Mouse (Mus musculus) heart, embryonic 15.5 days (tissue): ENCODE results near the gene Zyg11b. TPM values are rescaled to one million over a fixed set of nuclear protein-coding genes. Genes with fewer than 3 reads are reported as not detected.
A peak's percentile ranks its signal among the peaks of the same experiment; 100 is the strongest.

Source experiments
- ATAC-seq: fragments of 200-750 bp; cut with Nextera tagmentation; replicated peaks from 2 replicates; pipeline ENCODE4 v1.8.0; 2017; ENCODE audit warnings: low read depth, moderate TSS enrichment; ENCODE audit not compliant: insufficient number of reproducible peaks, insufficient read depth, low FRiP score
- H3K27ac ChIP-seq: fragments of 300-500 bp; sonication (generic); 2 replicates; pipeline ENCODE4 v1.5.1; 2015; ENCODE audit warnings: mild to moderate bottlenecking, inconsistent platforms
- H3K27me3 ChIP-seq: fragments of 300-500 bp; sonication (generic); 2 replicates; pipeline ENCODE4 v1.6.1; 2015; ENCODE audit warnings: inconsistent platforms
- H3K36me3 ChIP-seq: fragments of 300-500 bp; sonication (generic); 2 replicates; pipeline ENCODE4 v1.6.1; 2015; ENCODE audit warnings: mild to moderate bottlenecking, inconsistent platforms
- H3K4me1 ChIP-seq: fragments of 300-500 bp; sonication (generic); replicated peaks from 2 replicates; pipeline ENCODE4 v1.6.1; 2015; ENCODE audit warnings: inconsistent platforms
- H3K4me2 ChIP-seq: fragments of 300-500 bp; sonication (generic); 2 replicates; pipeline ENCODE4 v1.6.1; 2015; ENCODE audit warnings: inconsistent platforms, mild to moderate bottlenecking, moderate library complexity
- H3K4me3 ChIP-seq: fragments of 300-500 bp; sonication (generic); 2 replicates; pipeline ENCODE4 v1.5.1; 2015; ENCODE audit warnings: mild to moderate bottlenecking, inconsistent platforms
- H3K9ac ChIP-seq: fragments of 300-500 bp; sonication (generic); 2 replicates; pipeline ENCODE4 v1.6.1; 2015; ENCODE audit warnings: mild to moderate bottlenecking, inconsistent platforms
- H3K9me3 ChIP-seq: fragments of 300-500 bp; sonication (generic); replicated peaks from 2 replicates; pipeline ENCODE4 v1.6.1; 2016; ENCODE audit warnings: inconsistent platforms
- WGBS: fragments of 180-500 bp; shearing (Covaris S2); methylation state at CpG from one replicate; pipeline ENCODE4 v1.1.7; 2015; ENCODE audit warnings: mixed read lengths; 5-methylcytosine and 5-hydroxymethylcytosine counted together
- polyA plus RNA-seq: library from polyadenylated mRNA; unstranded; fragments of >200 nt; fragmentation: Nextera tagmentation; extraction: Ambion mirVana; gene quantifications from 2 replicates; pipeline ENCODE4 v1.2.1, GENCODE M21; 2015

The Zyg11b gene
- polyA plus RNA-seq, 1 experiment from 2014 or later = 6.7 TPM

DNA sequence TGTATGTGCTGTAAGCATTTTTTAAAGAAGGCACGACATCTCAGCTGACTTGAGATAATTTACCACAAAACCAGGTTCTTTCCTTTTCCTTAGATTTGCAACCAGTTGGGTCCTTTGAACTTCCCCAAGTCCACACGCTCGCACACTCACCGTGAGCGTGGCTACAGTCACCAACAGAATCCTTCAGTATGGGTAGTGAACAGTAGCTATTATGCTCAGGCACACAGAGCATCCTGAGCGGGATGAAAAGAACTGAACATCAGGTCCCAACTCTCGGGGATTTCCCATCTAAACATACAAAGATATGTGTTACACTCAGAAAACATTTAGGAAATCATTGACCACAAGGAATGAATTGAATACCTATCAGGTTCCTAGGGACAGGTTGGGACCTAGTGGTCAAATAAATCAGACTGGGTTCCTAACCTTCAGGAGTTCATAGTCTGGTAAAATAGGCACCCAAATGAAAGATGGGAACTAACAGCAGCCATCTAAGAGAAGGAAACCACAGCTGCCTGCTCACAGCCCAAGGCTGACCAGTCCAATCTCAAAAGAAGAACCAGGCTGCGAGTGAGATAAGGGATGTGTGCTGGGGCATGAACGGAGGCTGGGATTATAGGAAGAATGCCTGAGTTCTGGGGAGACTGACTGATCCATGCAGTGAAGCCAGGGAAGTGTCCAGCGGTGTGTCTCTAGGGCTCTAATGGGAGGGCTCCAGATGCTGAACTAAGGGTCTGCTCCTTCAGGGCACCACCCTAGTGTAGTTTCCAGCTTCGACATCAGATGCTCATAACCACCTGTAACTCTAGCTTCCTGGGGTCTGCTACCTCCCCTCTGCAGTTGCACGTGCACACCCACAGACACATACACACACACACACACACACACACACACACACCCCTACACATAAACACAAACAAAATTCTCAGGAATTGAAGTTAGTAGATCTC, 17.0 kb upstream of the Zyg11b start:
- 72% methylated on average over 12 of the region's 12 CpGs for WGBS
- no peak for ATAC-seq
- H3K27ac ChIP-seq = no peak overlapping the region; the same call in 1 of the 2 replicates
- no peaks in the 10 kb centered on the region for H3K36me3 ChIP-seq
- H3K4me1 ChIP-seq = peaks cover 11% of the 10 kb centered on the region
- no peak overlapping the region for H3K4me2 ChIP-seq
- no peak overlapping the region for H3K4me3 ChIP-seq
- H3K9ac ChIP-seq = no peak overlapping the region
- no peaks in the 10 kb centered on the region for H3K27me3 ChIP-seq
- no peaks in the 10 kb centered on the region for H3K9me3 ChIP-seq

DNA sequence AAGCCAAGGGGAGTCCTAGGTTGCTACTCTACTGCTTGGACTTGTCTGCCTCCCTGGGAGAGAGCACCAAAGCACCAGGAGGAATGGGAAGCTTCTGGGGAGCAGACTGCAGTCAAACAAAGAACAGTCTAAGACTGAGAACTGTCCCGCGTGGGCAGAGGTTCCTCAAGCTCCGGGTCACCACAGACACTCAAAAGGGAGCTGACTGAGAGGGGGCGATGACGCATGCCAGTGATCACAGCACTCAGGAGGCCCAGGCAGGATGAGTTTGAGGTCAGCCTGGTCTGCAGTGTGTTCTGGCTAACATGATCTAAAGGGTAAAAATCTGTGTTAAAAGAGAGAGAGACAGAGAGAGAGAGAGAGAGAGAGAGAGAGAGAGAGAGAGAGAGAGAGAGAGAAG, 13.1 kb upstream of the Zyg11b start:
- Histone ChIP-seq H3K9ac (no peak overlapping the region), H3K4me3 (no peak overlapping the region), H3K4me2 (no peak overlapping the region), H3K27ac (no peak overlapping the region), H3K27me3 (no peaks in the 10 kb centered on the region), H3K4me1 (peaks cover 6% of the 10 kb centered on the region), H3K9me3 (no peaks in the 10 kb centered on the region), H3K36me3 (no peaks in the 10 kb centered on the region)
- WGBS = 35% methylated on average over 5 of the region's 5 CpGs
- ATAC-seq = no peak

DNA sequence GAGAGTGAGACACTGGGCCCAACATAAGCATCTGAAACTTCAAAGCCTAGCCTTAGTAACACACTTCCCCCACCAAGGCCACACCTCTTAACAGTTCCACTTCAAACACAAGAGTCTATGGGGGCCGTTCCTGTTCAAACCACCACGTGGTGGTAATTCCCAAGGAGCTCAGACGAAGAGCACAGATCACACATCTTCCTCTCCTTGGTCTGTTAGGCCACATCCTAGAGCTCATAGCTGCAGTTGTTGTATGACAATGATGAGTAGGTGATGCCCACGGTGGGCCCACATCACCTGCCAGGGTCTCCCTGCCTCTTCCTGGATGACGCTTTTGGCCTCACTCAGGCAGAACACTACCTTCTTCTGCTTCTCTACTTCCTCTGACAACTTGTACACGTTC, 9.8 kb upstream of the Zyg11b start:
- no peak overlapping the region for H3K4me2 ChIP-seq
- ATAC-seq = no peak
- H3K4me3 ChIP-seq = no peak overlapping the region
- no peak overlapping the region for H3K27ac ChIP-seq
- no peaks in the 10 kb centered on the region; the same call in 1 of the 2 replicates for H3K4me1 ChIP-seq
- H3K9me3 ChIP-seq = peaks cover 3% of the 10 kb centered on the region; the same call in 1 of the 2 replicates
- WGBS = 67% methylated on average over 6 of the region's 6 CpGs
- H3K36me3 ChIP-seq = no peaks in the 10 kb centered on the region
- H3K27me3 ChIP-seq = no peaks in the 10 kb centered on the region
- no peak overlapping the region for H3K9ac ChIP-seq

DNA sequence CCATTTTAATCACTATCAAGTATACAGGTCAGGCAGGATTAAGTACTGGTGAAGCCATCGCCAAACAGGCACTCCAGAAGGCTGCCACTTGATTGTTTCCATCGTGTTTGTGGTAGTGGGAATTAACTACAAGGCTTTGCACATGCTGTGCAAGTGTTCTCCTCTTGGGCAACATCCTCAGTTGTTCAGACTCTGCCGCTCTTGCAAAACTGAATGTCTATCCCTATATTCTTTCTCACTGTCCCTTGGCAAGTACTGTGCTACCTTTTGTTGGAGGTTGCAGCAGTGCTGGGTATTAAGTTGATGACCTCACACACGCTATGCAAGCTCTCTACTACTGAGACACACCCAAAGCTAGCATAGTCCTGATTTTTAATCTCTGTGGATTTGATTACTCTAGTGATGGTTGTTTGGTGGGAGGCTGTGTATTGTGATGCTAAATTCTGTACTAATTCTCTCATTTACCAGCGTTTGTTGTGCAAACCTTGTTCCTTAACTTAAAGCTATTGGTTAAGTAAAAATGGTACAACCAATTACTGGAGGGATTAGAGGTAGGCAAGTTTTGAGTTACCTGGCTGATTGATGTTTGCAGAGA, 1.5 kb upstream of the Zyg11b start:
- 72% methylated on average over 5 of the region's 5 CpGs for WGBS

DNA sequence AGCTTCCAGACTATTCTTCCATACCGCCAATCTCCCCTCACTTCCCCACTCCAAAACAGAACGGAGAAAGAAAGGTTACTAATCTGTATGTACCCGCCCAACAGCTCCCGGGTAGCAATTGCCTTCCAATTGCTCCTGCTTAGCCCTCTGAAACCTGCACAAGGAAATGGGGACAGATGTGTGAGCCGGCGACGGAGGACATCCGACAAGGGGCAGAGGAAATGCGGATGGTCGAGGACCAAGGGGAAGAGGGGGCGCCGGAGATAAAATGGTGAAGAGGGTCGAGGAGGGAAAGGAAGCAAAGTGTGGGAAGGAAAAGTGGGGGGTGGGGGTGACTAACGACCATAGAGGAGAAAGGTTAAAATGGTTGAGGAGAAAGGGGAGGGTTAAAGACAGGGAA, 630 bp downstream of the Zyg11b start:
- 0 out of 2 replicates have a peak, but pooled peaks have one; percentile 2 for ATAC-seq

More for the DNA sequence above, 1.5 kb upstream of the Zyg11b start:
- Histone ChIP-seq H3K36me3 (no peaks in the 10 kb centered on the region), H3K9ac (no peak overlapping the region), H3K27ac (no peak overlapping the region), H3K9me3 (peaks cover 3% of the 10 kb centered on the region), H3K4me3 (no peak overlapping the region), H3K4me1 (peaks cover 17% of the 10 kb centered on the region), H3K27me3 (no peaks in the 10 kb centered on the region), H3K4me2 (no peak overlapping the region)
- no peak for ATAC-seq

DNA sequence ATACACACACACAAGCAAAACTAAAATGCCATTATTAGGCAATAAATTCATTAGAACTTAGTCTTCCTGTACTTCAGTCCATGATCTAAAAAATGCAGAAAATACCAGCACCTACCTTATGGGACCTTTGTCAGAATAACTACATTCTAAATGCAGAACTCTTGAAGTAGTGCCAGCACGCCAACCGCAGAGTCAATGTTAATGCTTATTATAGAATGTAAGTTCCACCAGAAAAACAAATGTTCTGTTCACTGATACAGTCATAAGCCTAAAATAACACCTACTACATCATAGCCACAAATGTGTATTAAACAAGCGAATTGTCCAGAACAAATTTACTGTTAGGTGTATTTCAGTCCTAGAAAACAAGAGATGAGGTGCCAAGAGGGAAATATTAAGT, 23.9 kb downstream of the Zyg11b start:
- Histone ChIP-seq H3K36me3 (no peaks in the 10 kb centered on the region), H3K4me2 (no peak overlapping the region), H3K9ac (no peak overlapping the region), H3K9me3 (no peaks in the 10 kb centered on the region), H3K4me3 (no peak overlapping the region), H3K4me1 (no peaks in the 10 kb centered on the region), H3K27me3 (no peaks in the 10 kb centered on the region), H3K27ac (no peak overlapping the region)
- 84% methylated on average over 3 of the region's 3 CpGs for WGBS
- ATAC-seq = no peak

More for the DNA sequence above, 630 bp downstream of the Zyg11b start:
- 0% methylated on average over 14 of the region's 14 CpGs for WGBS
- Histone ChIP-seq H3K27me3 (no peaks in the 10 kb centered on the region), H3K9ac (peak overlapping the region; percentile 96), H3K27ac (peak overlapping the region; percentile 94), H3K4me2 (peak overlapping the region; percentile 82), H3K4me1 (peaks cover 17% of the 10 kb centered on the region), H3K36me3 (no peaks in the 10 kb centered on the region), H3K9me3 (no peaks in the 10 kb centered on the region; the same call in 1 of the 2 replicates), H3K4me3 (peak overlapping the region; percentile 96)

DNA sequence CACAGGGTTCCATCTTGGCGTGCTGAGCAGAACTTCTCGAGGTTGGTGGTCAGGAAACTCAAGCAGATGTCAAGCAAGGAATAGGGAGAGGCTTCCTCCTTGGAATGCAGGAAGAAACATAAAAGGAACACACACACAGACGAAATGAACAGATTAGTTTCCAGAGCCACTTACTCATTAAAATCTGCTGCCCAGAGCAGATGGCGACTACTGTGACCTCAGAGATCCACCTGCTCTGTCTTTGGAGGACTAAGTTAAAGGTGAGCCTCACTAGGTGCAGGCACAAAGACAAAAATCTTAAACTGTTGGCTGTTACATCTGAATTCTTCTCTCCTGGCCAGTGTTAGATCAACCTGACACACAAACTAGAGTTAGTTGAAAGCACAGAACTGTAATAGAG, 28.6 kb downstream of the Zyg11b start:
- Histone ChIP-seq H3K27ac (no peak overlapping the region), H3K27me3 (no peaks in the 10 kb centered on the region), H3K4me3 (no peak overlapping the region), H3K36me3 (peaks cover 6% of the 10 kb centered on the region; the same call in 1 of the 2 replicates), H3K9me3 (no peaks in the 10 kb centered on the region), H3K4me2 (no peak overlapping the region), H3K9ac (no peak overlapping the region), H3K4me1 (no peaks in the 10 kb centered on the region)
- ATAC-seq = no peak
- 67% methylated on average over 4 of the region's 4 CpGs for WGBS

DNA sequence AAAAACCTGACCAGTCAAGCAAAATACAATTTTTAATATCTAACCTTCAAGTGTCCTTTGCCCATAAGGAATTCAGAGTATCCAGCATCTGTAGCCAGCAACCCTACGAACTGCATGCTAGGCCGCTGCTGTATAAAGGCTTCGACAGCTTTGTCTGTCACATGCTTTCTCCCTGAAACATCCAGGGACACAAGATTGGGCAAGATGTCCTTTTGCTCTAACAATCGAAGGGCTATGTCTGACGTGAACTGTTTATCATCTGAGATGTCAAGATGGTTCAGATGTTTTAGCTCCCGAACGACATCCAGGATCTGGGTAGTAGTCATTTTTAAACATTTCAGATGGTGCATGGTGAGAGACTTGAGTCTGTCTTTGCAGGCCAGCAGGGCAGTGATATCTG, 35.1 kb downstream of the Zyg11b start:
- Histone ChIP-seq H3K4me1 (no peaks in the 10 kb centered on the region), H3K36me3 (peaks cover 35% of the 10 kb centered on the region), H3K4me2 (no peak overlapping the region), H3K9me3 (no peaks in the 10 kb centered on the region), H3K9ac (no peak overlapping the region), H3K27me3 (no peaks in the 10 kb centered on the region), H3K27ac (no peak overlapping the region), H3K4me3 (no peak overlapping the region)
- no peak for ATAC-seq
- 64% methylated on average over 7 of the region's 7 CpGs for WGBS

DNA sequence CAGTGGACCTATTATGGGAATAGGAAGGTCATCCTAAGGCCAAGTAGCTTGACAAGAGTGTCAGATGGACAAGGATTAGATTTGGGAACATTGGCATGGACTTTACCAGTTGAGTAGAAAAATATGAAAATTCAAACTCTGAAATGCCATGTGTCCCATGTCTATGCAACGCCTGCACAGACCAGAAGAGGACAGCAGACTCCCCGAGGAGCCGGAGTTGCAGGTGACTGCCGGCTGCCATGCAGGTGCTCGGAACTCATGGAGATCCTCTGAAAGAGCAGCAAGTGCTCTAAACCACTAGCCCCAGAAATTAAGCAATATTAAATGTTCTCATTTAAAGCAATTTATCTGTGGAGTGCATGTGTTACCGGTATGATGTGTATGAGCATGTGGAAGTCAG, 47.6 kb downstream of the Zyg11b start:
- H3K9ac ChIP-seq = no peak overlapping the region
- H3K4me2 ChIP-seq = no peak overlapping the region
- no peaks in the 10 kb centered on the region for H3K9me3 ChIP-seq
- no peak overlapping the region for H3K4me3 ChIP-seq
- H3K4me1 ChIP-seq = no peaks in the 10 kb centered on the region
- H3K27ac ChIP-seq = no peak overlapping the region
- peaks cover 66% of the 10 kb centered on the region for H3K36me3 ChIP-seq
- no peak for ATAC-seq
- 88% methylated on average over 6 of the region's 6 CpGs for WGBS
- no peaks in the 10 kb centered on the region for H3K27me3 ChIP-seq

DNA sequence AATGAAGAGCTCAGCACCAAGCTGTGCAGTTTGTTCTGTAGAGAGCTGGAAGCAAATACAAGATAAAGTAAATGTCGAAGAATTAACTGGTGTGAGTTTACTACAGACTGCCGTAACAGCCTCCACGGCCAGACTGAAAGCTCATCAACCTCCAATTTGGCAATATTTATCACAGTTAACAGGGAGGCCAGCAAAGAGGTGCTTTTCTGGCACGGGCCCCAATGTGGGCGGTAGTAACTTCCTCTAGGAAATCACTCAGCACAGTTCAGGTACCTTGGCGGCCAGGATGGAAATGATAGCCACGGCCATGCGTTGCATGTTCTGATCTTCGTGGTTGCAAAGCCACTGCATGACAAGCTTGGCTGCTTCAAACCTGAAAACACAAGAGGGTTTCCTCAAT, 50.4 kb downstream of the Zyg11b start:
- ATAC-seq = no peak
- H3K36me3 ChIP-seq = peaks cover 57% of the 10 kb centered on the region
- no peaks in the 10 kb centered on the region for H3K27me3 ChIP-seq
- WGBS = 88% methylated on average over 9 of the region's 9 CpGs
- H3K4me3 ChIP-seq = no peak overlapping the region
- H3K27ac ChIP-seq = no peak overlapping the region
- H3K9me3 ChIP-seq = no peaks in the 10 kb centered on the region
- no peaks in the 10 kb centered on the region for H3K4me1 ChIP-seq
- H3K9ac ChIP-seq = no peak overlapping the region
- no peak overlapping the region for H3K4me2 ChIP-seq

DNA sequence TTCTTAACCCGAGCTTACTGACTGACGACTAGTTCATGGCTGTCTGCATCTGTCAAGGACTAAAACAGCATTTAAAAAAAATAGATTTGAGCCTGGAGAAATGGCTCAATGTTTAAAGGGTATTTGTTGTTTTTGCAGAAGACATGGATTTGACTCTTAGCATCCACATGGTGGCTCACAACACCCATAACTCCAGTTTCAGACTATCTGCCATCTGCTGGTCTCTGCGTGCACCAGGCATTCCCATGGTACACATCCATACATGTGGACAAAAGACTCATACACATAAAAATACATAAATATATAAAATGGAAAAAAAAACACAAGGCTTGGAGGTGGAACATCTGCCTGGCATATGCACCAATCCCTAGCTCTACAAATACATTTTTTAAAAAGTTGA, 51.6 kb downstream of the Zyg11b start:
- H3K4me2 ChIP-seq = no peak overlapping the region
- no peak overlapping the region for H3K27ac ChIP-seq
- no peaks in the 10 kb centered on the region for H3K4me1 ChIP-seq
- no peak for ATAC-seq
- H3K27me3 ChIP-seq = no peaks in the 10 kb centered on the region
- 89% methylated on average over 3 of the region's 3 CpGs for whole genome bisulfite sequencing
- H3K9me3 ChIP-seq = no peaks in the 10 kb centered on the region
- no peak overlapping the region for H3K9ac ChIP-seq
- H3K4me3 ChIP-seq = no peak overlapping the region
- peaks cover 58% of the 10 kb centered on the region for H3K36me3 ChIP-seq
